Mouse (Mus musculus) limb, embryonic 10.5 days (tissue): ENCODE results near the gene Emc1. TPM values are rescaled to one million over a fixed set of nuclear protein-coding genes. Genes with fewer than 3 reads are reported as not detected.

Experiments
- DNase-seq: peaks from one replicate; pipeline ENCODE4 v3.0.0-alpha.2; 2017; ENCODE audit warnings: low spot score
- H3K27ac ChIP-seq: fragments of 300-500 bp; sonication (generic); 2 replicates; pipeline ENCODE4 v1.5.1; 2016; ENCODE audit warnings: mild to moderate bottlenecking
- H3K27me3 ChIP-seq: fragments of 300-500 bp; sonication (generic); 2 replicates; pipeline ENCODE4 v1.6.1; 2016; ENCODE audit warnings: low read depth, mild to moderate bottlenecking; ENCODE audit not compliant: poor library complexity, severe bottlenecking
- H3K36me3 ChIP-seq: fragments of 300-500 bp; sonication (generic); 2 replicates; pipeline ENCODE4 v1.6.1; 2016; ENCODE audit warnings: mild to moderate bottlenecking, moderate library complexity
- H3K4me1 ChIP-seq: fragments of 300-500 bp; sonication (generic); 2 replicates; pipeline ENCODE4 v1.6.1; 2016
- H3K4me3 ChIP-seq: fragments of 300-500 bp; sonication (generic); 2 replicates; pipeline ENCODE4 v1.5.1; 2016; ENCODE audit warnings: mild to moderate bottlenecking, moderate library complexity
- H3K9me3 ChIP-seq: fragments of 300-500 bp; sonication (generic); replicated peaks from 2 replicates; pipeline ENCODE4 v1.6.1; 2016; ENCODE audit warnings: mild to moderate bottlenecking
- WGBS: fragments of 180-500 bp; shearing (Covaris S2); methylation state at CpG from one replicate; pipeline ENCODE4 v1.1.7; 2016; 5-methylcytosine and 5-hydroxymethylcytosine counted together
- polyA plus RNA-seq: library from polyadenylated mRNA; unstranded; fragments of >200 nt; fragmentation: Nextera tagmentation; extraction: Ambion mirVana; gene quantifications from 2 replicates; pipeline ENCODE4 v1.2.1, GENCODE M21; 2016

The Emc1 gene
- polyA plus RNA-seq, 1 experiment from 2014 or later = 32.2 TPM

DNA sequence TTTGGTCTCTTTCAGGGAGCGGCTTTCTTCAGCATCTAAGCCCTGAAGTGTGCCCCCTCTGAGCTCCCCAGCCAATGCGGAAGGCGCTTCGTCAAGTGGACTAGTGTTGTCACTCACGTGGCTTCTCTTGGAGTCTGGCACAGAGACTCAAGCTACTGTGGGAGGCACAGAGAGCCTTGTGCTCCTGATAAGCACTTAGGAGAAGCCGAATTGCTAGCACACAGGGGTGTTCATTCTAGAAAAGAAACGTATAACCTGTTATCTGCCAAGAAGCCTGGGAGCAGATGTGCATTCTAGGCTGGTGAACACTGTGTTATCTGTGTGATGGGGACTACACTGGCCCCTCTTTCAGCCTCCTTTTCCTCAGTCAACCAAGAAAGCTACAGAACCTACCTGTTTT, 16.9 kb upstream of the Emc1 start:
- H3K4me3 ChIP-seq = no peak overlapping the region
- H3K27ac ChIP-seq = no peak overlapping the region
- DNase-seq = no peak
- peaks cover 44% of the 10 kb centered on the region for H3K27me3 ChIP-seq
- peaks cover 11% of the 10 kb centered on the region for H3K4me1 ChIP-seq
- no peaks in the 10 kb centered on the region for H3K36me3 ChIP-seq
- no peaks in the 10 kb centered on the region for H3K9me3 ChIP-seq
- 65% methylated on average over 7 of the region's 7 CpGs for WGBS

DNA sequence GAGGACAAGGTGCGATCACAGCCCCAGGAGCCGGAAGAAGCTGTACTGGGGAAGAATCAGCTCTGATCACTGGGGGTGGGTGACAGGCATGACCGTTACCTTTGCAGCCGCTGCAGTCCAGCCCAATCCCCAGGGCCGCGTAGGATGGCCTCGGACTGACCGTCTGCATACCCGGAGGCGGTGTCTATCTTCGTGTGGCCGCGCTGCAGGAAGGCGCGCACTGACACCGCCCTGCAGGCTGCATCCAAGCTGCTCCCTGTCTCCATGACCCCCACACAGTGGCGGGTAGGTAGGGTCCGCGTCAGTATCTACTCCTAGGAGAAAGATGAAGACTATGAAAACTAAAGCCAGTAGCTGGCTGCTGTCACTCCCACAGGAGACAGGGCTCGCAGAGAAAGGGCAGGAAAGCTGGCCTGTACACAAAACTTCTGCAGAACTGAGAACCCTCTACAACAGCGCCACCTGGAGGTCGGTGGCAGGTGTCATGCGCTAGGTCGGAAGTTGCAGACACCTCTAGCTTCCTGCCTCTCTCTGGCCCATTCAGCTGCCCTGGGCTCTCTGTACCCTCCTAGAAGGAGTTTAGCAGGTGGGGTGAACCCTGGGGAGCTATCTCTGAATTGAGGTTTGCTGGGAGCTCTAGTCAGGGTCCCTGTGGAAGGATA, 15.4 kb upstream of the Emc1 start:
- Histone ChIP-seq H3K4me1 (peaks cover 6% of the 10 kb centered on the region), H3K4me3 (peak overlapping the region; percentile 28), H3K36me3 (no peaks in the 10 kb centered on the region), H3K27ac (no peak overlapping the region), H3K27me3 (peaks cover 33% of the 10 kb centered on the region), H3K9me3 (no peaks in the 10 kb centered on the region)
- peak; percentile 91 for DNase-seq
- WGBS = 24% methylated on average over 24 of the region's 24 CpGs

DNA sequence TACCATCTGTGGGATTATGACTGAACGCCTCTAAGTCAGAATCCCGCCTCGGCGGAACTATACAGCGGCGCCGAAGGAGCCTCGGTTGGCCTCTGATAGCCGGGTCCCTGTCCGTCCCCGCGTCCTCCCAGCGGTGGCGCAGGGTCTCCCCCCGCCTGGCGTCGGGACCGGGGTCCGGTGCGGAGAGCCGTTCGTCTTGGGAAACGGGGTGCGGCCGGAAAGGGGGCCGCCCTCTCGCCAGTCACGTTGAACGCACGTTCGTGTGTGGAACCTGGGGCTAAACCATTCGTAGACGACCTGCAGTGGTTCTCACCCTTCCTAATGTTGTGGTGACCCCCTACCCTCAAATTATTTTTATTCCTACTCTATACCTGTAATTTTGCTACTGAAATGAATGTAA, 14.2 kb upstream of the Emc1 start:
- Histone ChIP-seq H3K36me3 (no peaks in the 10 kb centered on the region), H3K4me1 (peaks cover 6% of the 10 kb centered on the region), H3K27ac (no peak overlapping the region), H3K9me3 (no peaks in the 10 kb centered on the region), H3K27me3 (peaks cover 28% of the 10 kb centered on the region), H3K4me3 (no peak overlapping the region)
- WGBS = 53% methylated on average over 33 of the region's 33 CpGs
- DNase-seq = no peak

DNA sequence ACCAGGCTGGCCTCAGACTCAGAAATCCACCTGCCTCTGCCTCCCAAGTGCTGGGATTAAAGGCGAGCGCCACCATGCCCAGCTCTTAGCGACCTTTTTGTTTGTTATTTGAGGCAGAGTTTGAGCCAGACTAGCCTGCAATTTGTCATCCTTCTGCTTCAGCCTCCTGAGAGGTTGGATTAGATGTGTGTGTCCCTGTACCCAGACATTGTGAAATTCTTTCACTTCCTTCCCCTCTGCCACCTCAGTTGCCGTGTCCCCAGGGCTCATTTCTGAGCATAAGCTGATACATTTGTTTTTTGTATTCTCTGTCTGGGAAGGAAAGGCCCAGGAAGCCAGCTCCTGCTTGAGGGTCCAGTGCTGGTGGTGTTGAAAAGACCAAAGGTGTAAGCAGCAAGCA, 11.6 kb upstream of the Emc1 start:
- peaks cover 20% of the 10 kb centered on the region for H3K36me3 ChIP-seq
- peaks cover 6% of the 10 kb centered on the region for H3K4me1 ChIP-seq
- H3K27ac ChIP-seq = no peak overlapping the region
- no peak for DNase-seq
- peaks cover 22% of the 10 kb centered on the region for H3K27me3 ChIP-seq
- H3K9me3 ChIP-seq = no peaks in the 10 kb centered on the region
- 80% methylated on average over 4 of the region's 4 CpGs for WGBS
- H3K4me3 ChIP-seq = no peak overlapping the region

DNA sequence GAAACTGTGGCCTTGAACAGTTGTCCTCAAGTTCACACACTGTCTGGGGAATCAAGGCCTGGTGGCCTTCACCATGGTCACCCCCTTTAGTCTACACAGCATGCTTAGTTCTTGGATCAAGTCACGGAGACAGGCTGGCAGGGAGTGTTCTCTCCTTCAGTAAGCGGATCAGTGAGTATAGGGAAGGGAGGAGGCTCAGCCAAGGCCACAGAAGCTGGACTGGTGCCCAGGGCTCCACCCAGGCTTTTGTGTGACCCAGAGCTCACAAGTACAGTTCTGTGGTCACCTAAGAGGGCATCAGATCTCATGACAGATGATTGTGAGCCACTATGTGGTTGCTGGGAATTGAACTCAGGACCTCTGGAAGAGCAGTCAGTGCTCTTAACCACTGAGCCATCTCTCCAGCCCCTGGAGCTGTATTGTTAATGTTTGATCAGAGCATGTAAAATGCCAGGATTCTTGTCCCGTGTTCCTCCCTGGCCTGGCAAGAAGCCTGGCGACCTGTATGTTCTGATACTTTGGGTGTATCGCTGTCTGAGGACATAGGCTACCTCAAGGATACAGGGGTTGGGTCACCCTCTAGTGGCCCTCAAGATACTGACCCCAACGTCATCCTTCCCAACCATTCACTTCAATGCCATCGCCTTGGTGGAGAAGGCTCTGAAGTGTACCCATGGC, 10.7 kb upstream of the Emc1 start:
- Histone ChIP-seq H3K27ac (no peak overlapping the region), H3K27me3 (peaks cover 19% of the 10 kb centered on the region), H3K36me3 (peaks cover 29% of the 10 kb centered on the region), H3K4me1 (peaks cover 5% of the 10 kb centered on the region), H3K4me3 (no peak overlapping the region), H3K9me3 (no peaks in the 10 kb centered on the region)
- no peak for DNase-seq
- WGBS = 85% methylated on average over 7 of the region's 7 CpGs

DNA sequence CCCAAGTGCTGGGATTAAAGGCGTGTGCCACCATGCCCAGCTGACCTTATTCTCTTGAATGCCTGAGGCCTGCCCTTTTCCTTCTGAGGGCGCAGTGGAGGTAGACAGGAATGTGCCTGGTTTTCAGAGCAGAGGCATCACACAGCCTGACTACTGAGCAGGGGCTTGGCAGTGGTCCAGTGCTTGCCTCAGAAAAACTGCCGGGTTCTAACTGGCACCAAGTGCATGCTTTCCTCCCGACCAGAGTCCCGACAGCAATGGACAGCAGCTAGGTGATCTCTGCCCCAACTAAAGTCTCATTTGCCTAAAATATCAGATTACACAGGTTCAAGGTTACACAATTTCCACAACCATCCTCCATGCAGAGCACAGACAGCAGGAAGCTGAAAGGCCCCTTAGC, 8.7 kb upstream of the Emc1 start:
- no peaks in the 10 kb centered on the region for H3K27me3 ChIP-seq
- no peak overlapping the region for H3K27ac ChIP-seq
- no peaks in the 10 kb centered on the region for H3K4me1 ChIP-seq
- DNase-seq = no peak
- H3K9me3 ChIP-seq = no peaks in the 10 kb centered on the region
- peaks cover 49% of the 10 kb centered on the region for H3K36me3 ChIP-seq
- 86% methylated on average over 5 of the region's 5 CpGs for WGBS
- no peak overlapping the region for H3K4me3 ChIP-seq

DNA sequence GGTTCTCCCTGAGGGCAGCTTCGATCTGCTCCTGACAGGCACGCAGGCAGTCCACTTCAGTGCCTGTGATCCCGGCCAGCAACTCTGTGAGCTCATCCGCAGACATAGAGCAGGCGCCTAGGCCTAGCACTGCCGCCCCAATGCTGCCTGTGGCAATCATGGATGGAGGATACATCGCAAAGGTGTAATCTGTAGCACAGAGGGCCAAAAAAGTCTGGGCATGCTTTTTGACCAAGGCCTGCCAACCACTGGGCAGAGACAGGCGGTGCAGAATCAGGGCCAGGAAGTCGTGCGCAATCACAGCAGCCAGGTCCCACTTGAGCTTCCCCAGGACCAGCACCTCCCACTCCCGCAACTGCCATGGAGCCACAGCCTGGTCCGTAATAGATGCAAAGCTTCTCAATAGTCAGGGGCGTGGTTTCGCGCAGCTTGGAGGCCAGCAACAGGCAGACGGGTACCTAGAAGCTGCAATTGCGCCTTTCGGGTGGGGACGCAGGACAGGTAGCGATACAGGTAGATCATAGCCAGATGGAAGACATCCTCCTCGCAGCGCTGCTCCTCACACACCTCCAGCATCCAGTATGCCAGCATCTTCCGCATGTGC, 6.9 kb upstream of the Emc1 start:
- DNase-seq = no peak
- Histone ChIP-seq H3K36me3 (peaks cover 67% of the 10 kb centered on the region), H3K27ac (no peak overlapping the region), H3K4me1 (peaks cover 2% of the 10 kb centered on the region), H3K27me3 (no peaks in the 10 kb centered on the region), H3K9me3 (no peaks in the 10 kb centered on the region), H3K4me3 (no peak overlapping the region)
- whole genome bisulfite sequencing = 79% methylated on average over 23 of the region's 23 CpGs

DNA sequence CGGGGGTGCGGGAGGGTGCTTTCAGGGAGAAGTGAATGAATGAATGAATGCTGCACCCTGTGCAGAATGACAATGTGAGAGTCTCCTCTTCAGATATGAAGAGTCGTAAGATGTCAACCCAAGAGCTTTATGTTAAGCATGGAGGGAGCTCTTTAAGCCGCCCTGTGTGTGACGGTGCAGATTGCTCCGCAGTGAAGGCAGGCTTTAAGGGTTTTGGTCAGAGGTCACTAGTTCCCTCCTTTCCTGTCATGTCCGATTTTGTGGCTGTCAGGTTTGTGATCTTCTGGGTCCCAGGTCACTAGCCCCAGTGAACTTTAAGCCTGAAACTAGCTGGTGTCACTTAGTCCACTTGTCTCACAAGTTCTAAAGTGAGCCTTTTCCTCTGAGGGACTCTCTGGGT, 445 bp downstream of the Emc1 start:
- H3K27ac ChIP-seq = peak overlapping the region; percentile 100
- DNase-seq = no peak
- H3K9me3 ChIP-seq = no peaks in the 10 kb centered on the region
- H3K36me3 ChIP-seq = peaks cover 68% of the 10 kb centered on the region
- H3K4me3 ChIP-seq = peak overlapping the region; percentile 88
- H3K27me3 ChIP-seq = no peaks in the 10 kb centered on the region
- peaks cover 24% of the 10 kb centered on the region for H3K4me1 ChIP-seq
- under 1% methylated on average over 7 of the region's 7 CpGs for WGBS

DNA sequence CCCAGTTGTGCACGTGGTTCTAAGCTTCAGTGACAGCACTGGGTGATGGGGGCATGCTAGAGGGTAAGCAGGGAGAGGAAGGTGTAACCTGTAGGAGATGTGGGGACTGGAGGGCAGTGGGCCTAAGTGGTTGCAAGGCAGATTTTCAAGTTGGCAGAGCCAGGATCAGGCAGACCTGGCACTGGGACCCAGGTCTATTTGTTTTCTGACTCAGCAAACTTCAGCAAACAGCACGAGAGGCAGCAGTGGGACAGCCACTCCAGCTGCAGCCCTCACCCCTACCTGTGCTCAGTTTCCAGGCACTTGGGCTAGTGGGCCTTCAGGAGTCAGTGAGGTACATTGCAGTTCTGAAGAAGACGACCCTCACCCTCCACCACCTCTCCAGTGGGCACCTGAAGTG, 4.8 kb downstream of the Emc1 start:
- peaks cover 84% of the 10 kb centered on the region for H3K36me3 ChIP-seq
- H3K9me3 ChIP-seq = no peaks in the 10 kb centered on the region
- WGBS = 94% methylated on average over 3 of the region's 3 CpGs

DNA sequence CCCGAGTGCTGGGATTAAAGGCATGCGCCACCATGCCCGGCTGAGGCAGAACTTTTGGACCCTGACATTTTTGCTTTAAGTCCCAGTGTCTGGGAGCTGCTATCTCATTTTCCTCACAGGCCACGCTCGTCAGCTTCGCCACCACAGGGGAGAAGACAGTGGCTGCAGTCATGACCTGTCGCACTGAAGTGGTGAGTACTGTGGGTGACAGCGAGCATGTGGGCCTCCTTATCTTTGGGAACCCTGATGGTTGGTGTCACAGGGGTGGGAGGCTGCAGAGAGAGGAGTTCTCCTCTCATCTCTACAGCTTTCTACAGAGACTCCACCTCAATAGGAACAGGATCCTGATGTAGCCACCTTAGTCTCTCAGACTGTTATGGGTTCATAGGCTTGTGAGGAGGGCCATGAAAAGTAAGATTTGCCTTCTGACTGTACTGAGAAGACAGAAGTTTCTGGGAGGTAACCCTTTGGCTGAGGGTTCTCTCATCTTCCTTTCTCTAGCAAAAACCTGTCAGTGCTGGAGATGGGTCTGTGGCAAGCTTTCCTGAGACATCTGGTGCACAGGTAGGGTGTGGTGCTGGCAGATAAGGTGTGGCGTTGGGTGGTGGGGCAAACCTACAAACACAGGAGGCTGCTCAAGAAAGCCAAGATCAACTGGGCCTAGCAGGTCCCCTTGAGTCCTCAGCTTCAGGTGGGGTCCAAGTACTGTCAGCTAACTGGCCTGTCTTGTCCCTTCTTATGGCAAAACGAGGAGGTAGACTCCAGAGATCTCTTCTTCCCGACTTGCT, 8.6 kb downstream of the Emc1 start:
- H3K4me3 ChIP-seq = no peak overlapping the region
- H3K4me1 ChIP-seq = no peaks in the 10 kb centered on the region
- WGBS = 93% methylated on average over 11 of the region's 11 CpGs
- no peaks in the 10 kb centered on the region for H3K9me3 ChIP-seq
- no peak overlapping the region for H3K27ac ChIP-seq
- H3K27me3 ChIP-seq = no peaks in the 10 kb centered on the region
- no peak for DNase-seq
- H3K36me3 ChIP-seq = peaks cover 100% of the 10 kb centered on the region

More for the DNA sequence above, 4.8 kb downstream of the Emc1 start:
- no peak overlapping the region for H3K4me3 ChIP-seq
- no peak for DNase-seq
- H3K4me1 ChIP-seq = peaks cover 10% of the 10 kb centered on the region; the same call in 1 of the 2 replicates
- H3K27me3 ChIP-seq = no peaks in the 10 kb centered on the region
- H3K27ac ChIP-seq = no peak overlapping the region

DNA sequence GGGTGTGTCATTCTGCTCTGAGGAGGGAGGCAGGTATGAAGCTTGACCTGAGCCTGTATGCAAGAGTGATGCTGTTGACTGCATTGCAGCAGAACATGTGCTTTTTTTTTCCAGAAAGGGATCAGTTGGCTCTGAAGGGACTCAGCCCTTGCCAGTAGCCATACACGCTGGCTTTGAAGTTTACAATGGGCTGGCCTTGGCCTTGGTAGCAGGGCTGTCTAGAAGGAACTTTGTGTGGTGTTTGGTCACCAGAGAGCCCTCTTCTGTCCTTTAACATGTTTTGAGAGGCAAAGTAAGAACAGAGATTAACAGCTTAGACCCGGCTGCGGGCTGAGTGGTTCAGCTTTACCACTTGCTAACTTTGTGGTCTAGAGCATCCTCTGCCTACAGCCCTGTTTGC, 14.9 kb downstream of the Emc1 start:
- Histone ChIP-seq H3K27ac (no peak overlapping the region), H3K4me1 (no peaks in the 10 kb centered on the region), H3K36me3 (peaks cover 98% of the 10 kb centered on the region), H3K9me3 (no peaks in the 10 kb centered on the region), H3K4me3 (no peak overlapping the region), H3K27me3 (no peaks in the 10 kb centered on the region)
- no peak for DNase-seq
- WGBS = 95% methylated on average over 3 of the region's 3 CpGs

DNA sequence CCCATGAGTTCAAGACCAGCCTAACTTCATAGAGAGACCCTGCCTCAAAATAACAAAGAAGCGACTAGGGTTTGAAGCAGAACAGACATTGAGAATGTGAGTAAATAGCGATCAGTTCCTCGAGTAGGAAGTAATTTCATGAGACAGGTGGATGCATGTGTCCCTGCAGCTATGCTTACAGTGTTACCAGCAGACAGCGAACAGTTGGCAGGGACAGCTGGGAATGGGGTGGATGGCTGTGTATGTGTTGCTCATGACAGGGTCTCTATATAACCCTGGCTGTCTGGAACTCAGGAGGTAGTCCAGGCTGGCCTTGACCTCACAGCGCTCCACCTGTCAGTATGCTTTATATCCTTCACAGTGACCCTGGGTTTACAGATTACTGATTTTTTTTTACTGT, 15.7 kb downstream of the Emc1 start:
- Histone ChIP-seq H3K4me3 (no peak overlapping the region), H3K27me3 (no peaks in the 10 kb centered on the region), H3K27ac (no peak overlapping the region), H3K4me1 (no peaks in the 10 kb centered on the region), H3K36me3 (peaks cover 98% of the 10 kb centered on the region), H3K9me3 (no peaks in the 10 kb centered on the region)
- DNase-seq = no peak
- 95% methylated on average over 5 of the region's 5 CpGs for WGBS

DNA sequence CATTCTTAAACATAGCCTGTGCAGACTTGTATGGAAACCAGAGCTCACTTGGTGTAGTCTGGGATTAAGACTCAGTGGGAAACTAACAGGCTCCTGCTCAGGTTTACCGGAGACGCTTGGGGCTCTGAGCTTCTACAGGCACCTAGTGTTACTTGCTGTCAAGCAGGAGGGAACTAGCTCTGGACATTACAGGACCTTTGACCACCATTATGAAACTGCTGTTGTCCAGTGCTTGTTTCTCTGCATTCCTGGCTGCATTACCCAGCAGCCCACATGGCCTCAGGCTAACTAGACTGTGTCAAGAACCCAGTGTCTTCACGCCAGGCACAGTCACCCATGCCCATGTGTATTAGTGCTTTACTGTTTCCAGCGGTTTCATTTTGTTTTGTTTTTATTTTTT, 20.7 kb downstream of the Emc1 start:
- H3K4me1 ChIP-seq = no peaks in the 10 kb centered on the region

More for the DNA sequence above, 20.7 kb downstream of the Emc1 start:
- H3K27me3 ChIP-seq = no peaks in the 10 kb centered on the region
- WGBS = 87% methylated on average over 4 of the region's 4 CpGs
- H3K9me3 ChIP-seq = no peaks in the 10 kb centered on the region
- H3K4me3 ChIP-seq = no peak overlapping the region
- H3K27ac ChIP-seq = no peak overlapping the region
- peaks cover 98% of the 10 kb centered on the region for H3K36me3 ChIP-seq
- DNase-seq = no peak
